Mouse (Mus musculus) kidney, embryonic 16.5 days (tissue): ENCODE data around the gene Sertad2. TPM values are rescaled to one million over a fixed set of nuclear protein-coding genes. Genes with fewer than 3 reads are reported as not detected.

Experiments
- ATAC-seq: fragments of 200-750 bp; cut with Nextera tagmentation; 2 replicates; pipeline ENCODE4 v1.8.0; 2017; ENCODE audit warnings: moderate TSS enrichment; ENCODE audit not compliant: low FRiP score, low TSS enrichment
- H3K27ac ChIP-seq: fragments of 300-500 bp; sonication (generic); 2 replicates; pipeline ENCODE4 v1.5.1; 2014; ENCODE audit warnings: low read length
- H3K27me3 ChIP-seq: fragments of 300-500 bp; sonication (generic); 2 replicates; pipeline ENCODE4 v1.6.1; 2014; ENCODE audit warnings: low read length, control low read depth, mixed read lengths; ENCODE audit not compliant: insufficient read depth
- H3K36me3 ChIP-seq: fragments of 300-500 bp; sonication (generic); 2 replicates; pipeline ENCODE4 v1.6.1; 2014; ENCODE audit warnings: low read length, control low read depth, mixed read lengths; ENCODE audit not compliant: insufficient read depth
- H3K4me1 ChIP-seq: fragments of 300-500 bp; sonication (generic); 2 replicates; pipeline ENCODE4 v1.6.1; 2014; ENCODE audit warnings: low read length, control low read depth, mixed read lengths; ENCODE audit not compliant: insufficient read depth
- H3K4me2 ChIP-seq: fragments of 300-500 bp; sonication (generic); replicated peaks from 2 replicates; pipeline ENCODE4 v1.6.1; 2014; ENCODE audit warnings: low read depth, low read length
- H3K4me3 ChIP-seq: fragments of 300-500 bp; sonication (generic); 2 replicates; pipeline ENCODE4 v1.5.1; 2014; ENCODE audit warnings: mild to moderate bottlenecking, low read length
- H3K9ac ChIP-seq: fragments of 300-500 bp; sonication (generic); replicated peaks from 2 replicates; pipeline ENCODE4 v1.6.1; 2014; ENCODE audit warnings: low read length
- H3K9me3 ChIP-seq: fragments of 300-500 bp; sonication (generic); 2 replicates; pipeline ENCODE4 v1.6.1; 2016; ENCODE audit warnings: low read length, control low read depth
- WGBS: fragments of 180-500 bp; shearing (Covaris S2); extraction: QIAGEN DNeasy Blood & Tissue Kit; methylation state at CpG from one replicate; pipeline ENCODE4 v1.1.7; 2014; 5-methylcytosine and 5-hydroxymethylcytosine counted together
- polyA plus RNA-seq: library from polyadenylated mRNA; unstranded; fragments of >200 nt; fragmentation: Nextera tagmentation; extraction: Ambion mirVana; gene quantifications from 2 replicates; pipeline ENCODE4 v1.2.1, GENCODE M21; 2015

Gene Sertad2
- polyA plus RNA-seq, 1 experiment from 2014 or later, result 33.1 TPM

GRCm38 (mm10) chr11:20543453-20544120 is 534 bp downstream of the Sertad2 start:
- no peak for ATAC-seq
- H3K27ac ChIP-seq, result peak overlapping the region; percentile 95

DNA sequence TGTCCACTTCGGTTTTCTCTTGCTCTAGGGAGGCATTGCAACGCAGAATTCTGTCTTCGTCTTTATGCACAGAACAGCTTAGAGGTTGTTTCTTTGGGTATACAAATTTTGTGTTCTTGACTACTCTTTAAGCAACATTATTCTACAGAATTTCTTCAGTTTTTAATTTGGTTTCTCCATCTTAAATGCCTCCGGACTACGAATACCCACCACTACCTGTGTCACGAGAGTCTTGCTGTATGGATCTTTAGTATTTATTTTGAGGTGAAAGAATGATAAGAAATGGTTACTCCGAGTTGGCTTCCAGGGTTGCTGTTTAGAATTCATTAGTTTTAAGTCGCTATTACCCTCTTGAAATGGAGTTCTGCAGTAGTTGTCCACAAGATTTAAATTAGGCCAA is 1.3 kb downstream of the Sertad2 start:
- H3K4me2 ChIP-seq, result peak overlapping the region; percentile 86
- H3K4me3 ChIP-seq, result peak overlapping the region; percentile 79
- 57% methylated on average over 8 of the region's 8 CpGs for WGBS
- H3K27me3 ChIP-seq, result no peaks in the 10 kb centered on the region
- no peak overlapping the region for H3K27ac ChIP-seq
- peaks cover 3% of the 10 kb centered on the region; the same call in 1 of the 2 replicates for H3K4me1 ChIP-seq
- ATAC-seq, result no peak
- no peaks in the 10 kb centered on the region for H3K9me3 ChIP-seq
- H3K36me3 ChIP-seq, result no peaks in the 10 kb centered on the region
- no peak overlapping the region for H3K9ac ChIP-seq

More at GRCm38 (mm10) chr11:20543453-20544120, 534 bp downstream of the Sertad2 start:
- Histone ChIP-seq H3K4me3 (peak overlapping the region; percentile 79), H3K9me3 (no peaks in the 10 kb centered on the region), H3K9ac (peak overlapping the region; percentile 83), H3K4me1 (peaks cover 3% of the 10 kb centered on the region; the same call in 1 of the 2 replicates), H3K36me3 (no peaks in the 10 kb centered on the region), H3K4me2 (peak overlapping the region; percentile 86), H3K27me3 (no peaks in the 10 kb centered on the region)
- under 1% methylated on average over 49 of the region's 51 CpGs for WGBS

- 58% methylated on average over 3 of the region's 3 CpGs for WGBS
- no peaks in the 10 kb centered on the region for H3K36me3 ChIP-seq
- H3K27me3 ChIP-seq, result no peaks in the 10 kb centered on the region
- H3K9ac ChIP-seq, result no peak overlapping the region
- H3K4me1 ChIP-seq, result peaks cover 3% of the 10 kb centered on the region; the same call in 1 of the 2 replicates
- H3K9me3 ChIP-seq, result no peaks in the 10 kb centered on the region
- H3K4me2 ChIP-seq, result no peak overlapping the region
- no peak overlapping the region for H3K27ac ChIP-seq
- H3K4me3 ChIP-seq, result no peak overlapping the region
- ATAC-seq, result no peak
Measured at GRCm38 (mm10) chr11:20544801-20545515, 1.9 kb downstream of the Sertad2 start.

DNA sequence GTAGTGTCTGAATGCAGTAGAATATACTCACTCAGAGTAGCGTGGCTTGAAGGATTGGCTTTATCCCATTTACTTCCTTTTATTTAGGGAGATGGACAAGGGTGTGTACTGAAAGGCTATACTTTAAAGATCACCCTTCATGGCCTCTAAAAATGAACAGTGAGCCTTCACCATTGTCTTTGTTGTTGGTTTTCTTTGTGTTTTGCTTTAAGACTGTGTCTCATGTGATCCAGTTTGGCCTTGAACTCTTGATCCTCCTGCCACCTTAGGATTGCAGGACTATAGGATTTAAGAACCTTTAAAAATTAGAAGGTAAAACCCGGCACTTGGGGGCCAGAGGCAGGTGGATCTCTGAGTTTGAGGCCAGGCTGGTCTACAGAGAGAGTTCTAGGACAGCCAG is 6.4 kb downstream of the Sertad2 start:
- Histone ChIP-seq H3K9ac (no peak overlapping the region), H3K4me3 (no peak overlapping the region), H3K27me3 (no peaks in the 10 kb centered on the region), H3K27ac (no peak overlapping the region), H3K36me3 (no peaks in the 10 kb centered on the region), H3K4me1 (no peaks in the 10 kb centered on the region), H3K9me3 (no peaks in the 10 kb centered on the region), H3K4me2 (no peak overlapping the region)
- WGBS, result 87% methylated on average over 2 of the region's 2 CpGs
- no peak for ATAC-seq

DNA sequence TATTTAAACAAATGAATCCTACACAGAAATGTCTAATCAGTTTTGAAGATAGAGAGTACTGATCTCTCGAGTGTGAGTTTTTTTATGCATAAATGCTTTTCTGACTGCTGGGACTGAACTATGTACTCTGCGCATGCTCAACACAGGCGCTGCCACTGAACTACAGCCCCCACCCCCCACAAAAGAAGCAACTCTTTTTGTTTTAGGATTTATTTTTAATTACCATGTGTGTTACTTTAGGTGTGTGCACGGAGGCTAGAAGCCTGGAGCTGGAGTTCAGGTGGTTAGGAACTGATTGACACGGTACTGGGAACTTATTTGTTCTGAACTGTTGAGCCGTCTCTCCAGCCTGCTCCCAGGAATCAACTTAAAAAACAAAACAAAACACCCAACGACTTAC is 7.1 kb downstream of the Sertad2 start:
- Histone ChIP-seq H3K4me1 (no peaks in the 10 kb centered on the region), H3K9ac (no peak overlapping the region), H3K27ac (no peak overlapping the region), H3K4me3 (no peak overlapping the region), H3K9me3 (no peaks in the 10 kb centered on the region), H3K4me2 (0 out of 2 replicates have a peak overlapping the region, but pooled peaks have one; percentile 1), H3K36me3 (no peaks in the 10 kb centered on the region), H3K27me3 (no peaks in the 10 kb centered on the region)
- no peak for ATAC-seq
- 46% methylated on average over 7 of the region's 7 CpGs for WGBS

- H3K9me3 ChIP-seq, result no peaks in the 10 kb centered on the region
- H3K36me3 ChIP-seq, result no peaks in the 10 kb centered on the region
- H3K4me2 ChIP-seq, result no peak overlapping the region
- H3K27me3 ChIP-seq, result no peaks in the 10 kb centered on the region
- no peak overlapping the region for H3K4me3 ChIP-seq
- H3K27ac ChIP-seq, result no peak overlapping the region; the same call in 1 of the 2 replicates
- no peak for ATAC-seq
- no peak overlapping the region for H3K9ac ChIP-seq
- WGBS, result 86% methylated on average over 2 of the region's 2 CpGs
- peaks cover 3% of the 10 kb centered on the region; the same call in 1 of the 2 replicates for H3K4me1 ChIP-seq
Measured at GRCm38 (mm10) chr11:20552059-20552458, 9.0 kb downstream of the Sertad2 start.

DNA sequence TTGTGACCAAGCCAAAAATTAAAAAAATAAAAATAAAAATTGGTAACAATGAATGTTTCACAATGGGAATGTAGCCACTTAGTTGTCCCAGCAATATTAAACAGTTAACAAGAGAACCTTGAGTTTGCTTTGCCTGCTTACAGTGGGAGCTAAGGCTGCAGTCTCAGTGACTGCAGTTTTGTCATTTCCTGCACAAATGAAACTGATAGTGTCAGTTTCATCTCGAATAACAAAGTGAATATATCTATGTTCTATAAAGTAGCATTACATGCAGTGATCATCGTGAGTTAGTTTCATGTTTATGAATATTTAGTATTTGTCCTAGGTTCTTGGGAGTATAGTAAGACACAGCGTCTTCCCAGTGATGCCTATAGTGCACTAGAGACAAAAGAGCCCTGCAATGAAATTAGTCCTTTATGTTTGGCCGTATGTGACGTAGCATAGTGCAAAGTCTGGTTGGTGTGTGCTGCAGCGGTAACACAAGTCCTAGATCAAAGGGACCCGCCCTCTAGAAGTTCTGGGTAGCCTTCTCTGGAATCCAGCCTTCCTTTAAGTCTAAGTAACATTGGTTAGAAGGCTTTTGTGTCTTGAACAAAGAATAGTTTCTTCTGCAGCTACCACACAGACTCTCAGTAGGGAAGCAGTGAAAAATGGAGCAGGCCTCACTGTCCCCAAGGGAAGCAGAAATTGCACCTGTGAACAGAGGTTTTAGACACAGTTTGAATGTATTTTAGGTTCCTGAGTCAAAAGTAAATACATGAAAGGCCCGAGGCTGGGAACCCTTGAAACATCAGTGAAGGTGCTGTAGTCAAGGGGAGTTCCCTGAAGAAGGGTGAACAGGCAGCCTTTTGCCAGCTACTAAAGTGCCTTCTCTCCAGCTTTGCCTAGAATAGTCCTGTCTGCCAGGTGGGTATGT is 10.0 kb downstream of the Sertad2 start:
- H3K4me1 ChIP-seq, result peaks cover 3% of the 10 kb centered on the region; the same call in 1 of the 2 replicates
- H3K4me2 ChIP-seq, result no peak overlapping the region
- H3K4me3 ChIP-seq, result no peak overlapping the region
- H3K27ac ChIP-seq, result no peak overlapping the region
- no peaks in the 10 kb centered on the region for H3K36me3 ChIP-seq
- 78% methylated on average over 8 of the region's 8 CpGs for WGBS
- no peak overlapping the region for H3K9ac ChIP-seq
- H3K27me3 ChIP-seq, result no peaks in the 10 kb centered on the region
- ATAC-seq, result no peak
- no peaks in the 10 kb centered on the region for H3K9me3 ChIP-seq

- H3K4me3 ChIP-seq, result no peak overlapping the region
- no peak overlapping the region for H3K27ac ChIP-seq
- H3K27me3 ChIP-seq, result no peaks in the 10 kb centered on the region
- no peak overlapping the region for H3K9ac ChIP-seq
- 87% methylated on average over 2 of the region's 3 CpGs for WGBS
- no peaks in the 10 kb centered on the region for H3K36me3 ChIP-seq
- H3K4me1 ChIP-seq, result peaks cover 11% of the 10 kb centered on the region; the same call in 1 of the 2 replicates
- H3K9me3 ChIP-seq, result no peaks in the 10 kb centered on the region
- no peak overlapping the region for H3K4me2 ChIP-seq
- ATAC-seq, result no peak
Measured at GRCm38 (mm10) chr11:20555651-20556050, 12.6 kb downstream of the Sertad2 start.

DNA sequence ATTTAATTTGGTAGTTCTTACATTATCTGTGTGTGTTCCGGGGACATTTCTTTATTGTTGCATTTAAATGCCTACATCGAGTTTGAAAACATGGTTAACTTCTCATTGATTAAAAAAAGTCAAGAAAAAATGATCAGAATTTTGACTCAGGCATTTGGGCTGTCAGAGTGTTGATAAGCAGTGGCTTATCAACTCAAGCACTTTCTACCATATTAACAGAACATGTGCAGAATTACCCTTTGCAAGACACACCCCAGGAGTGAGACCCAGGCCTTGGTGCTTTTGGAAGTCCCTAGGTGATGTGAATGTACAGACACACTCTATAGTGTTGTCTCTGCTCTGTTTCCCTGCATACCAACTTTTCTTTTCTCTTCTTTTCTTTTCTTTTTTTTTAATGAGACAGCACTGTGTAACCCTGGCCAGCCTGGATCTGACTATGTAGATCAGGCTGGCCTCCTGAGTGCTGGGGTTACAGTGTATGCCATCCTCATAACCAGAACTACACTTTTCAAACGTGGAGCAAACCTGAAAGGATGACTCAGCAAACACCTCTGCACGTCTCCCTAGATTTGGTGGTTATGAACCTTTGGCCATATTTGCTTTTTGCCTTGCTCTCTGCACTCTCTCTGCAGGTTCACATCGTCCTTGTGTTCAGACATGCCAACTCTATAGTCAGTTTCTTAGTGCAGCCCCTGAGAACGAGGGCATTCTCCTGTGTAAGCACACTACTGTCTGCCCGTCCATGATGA is 13.3 kb downstream of the Sertad2 start:
- 75% methylated on average over 7 of the region's 7 CpGs for WGBS
- ATAC-seq, result no peak

More for the DNA sequence above, 13.3 kb downstream of the Sertad2 start:
- H3K27me3 ChIP-seq, result no peaks in the 10 kb centered on the region
- no peak overlapping the region for H3K9ac ChIP-seq
- no peaks in the 10 kb centered on the region for H3K36me3 ChIP-seq
- no peak overlapping the region for H3K4me2 ChIP-seq
- no peak overlapping the region for H3K27ac ChIP-seq
- no peaks in the 10 kb centered on the region for H3K9me3 ChIP-seq
- H3K4me1 ChIP-seq, result peaks cover 15% of the 10 kb centered on the region; the same call in 1 of the 2 replicates
- no peak overlapping the region for H3K4me3 ChIP-seq
